Mouse (Mus musculus): ENCODE data around the gene Ntm. TPM values are rescaled to one million over a fixed set of nuclear protein-coding genes. Genes with fewer than 3 reads are reported as not detected.

Ntm gene
- polyA plus RNA-seq, 1 experiment: 95.1 TPM

- no peak for TF ChIP-seq POLR2A (IDR thresholded peaks at IDR 0.05; ENCODE audit: borderline replicate concordance, extremely low read depth, insufficient read depth, insufficient read length, poor library complexity, severe bottlenecking)
- no peak for TF ChIP-seq CTCF (IDR thresholded peaks at IDR 0.05; ENCODE audit: borderline replicate concordance, extremely low read depth, insufficient read depth, insufficient read length)
- peak; percentile 89 for DNase-seq (ENCODE audit: low read depth)
Measured at GRCm38 (mm10) chr9:29514588-29515356, 448.2 kb downstream of the Ntm start.

- TF ChIP-seq CTCF (IDR thresholded peaks at IDR 0.05; ENCODE audit: borderline replicate concordance, extremely low read depth, insufficient read depth, insufficient read length) (no peak), POLR2A (IDR thresholded peaks at IDR 0.05; ENCODE audit: borderline replicate concordance, extremely low read depth, insufficient read depth, insufficient read length, poor library complexity, severe bottlenecking) (no peak)
- DNase-seq (ENCODE audit: low read depth): no peak
Measured at GRCm38 (mm10) chr9:29496002-29496401, 466.9 kb downstream of the Ntm start.

- TF ChIP-seq POLR2A (IDR thresholded peaks at IDR 0.05; ENCODE audit: borderline replicate concordance, extremely low read depth, insufficient read depth, insufficient read length, poor library complexity, severe bottlenecking) (no peak), CTCF (IDR thresholded peaks at IDR 0.05; ENCODE audit: borderline replicate concordance, extremely low read depth, insufficient read depth, insufficient read length) (no peak)
- no peak for DNase-seq (ENCODE audit: low read depth)
Measured at GRCm38 (mm10) chr9:29482272-29482671, 480.7 kb downstream of the Ntm start.

GRCm38 (mm10) chr9:29479051-29479450 lies 483.9 kb downstream of the Ntm start:
- DNase-seq (ENCODE audit: low read depth): peak; percentile 26
- TF ChIP-seq POLR2A (IDR thresholded peaks at IDR 0.05; ENCODE audit: borderline replicate concordance, extremely low read depth, insufficient read depth, insufficient read length, poor library complexity, severe bottlenecking): no peak
- no peak for TF ChIP-seq CTCF (IDR thresholded peaks at IDR 0.05; ENCODE audit: borderline replicate concordance, extremely low read depth, insufficient read depth, insufficient read length)

GRCm38 (mm10) chr9:29477219-29477618 lies 485.7 kb downstream of the Ntm start:
- no peak for TF ChIP-seq POLR2A (IDR thresholded peaks at IDR 0.05; ENCODE audit: borderline replicate concordance, extremely low read depth, insufficient read depth, insufficient read length, poor library complexity, severe bottlenecking)
- no peak for TF ChIP-seq CTCF (IDR thresholded peaks at IDR 0.05; ENCODE audit: borderline replicate concordance, extremely low read depth, insufficient read depth, insufficient read length)
- DNase-seq (ENCODE audit: low read depth): peak; percentile 74

- no peak for TF ChIP-seq CTCF (IDR thresholded peaks at IDR 0.05; ENCODE audit: borderline replicate concordance, extremely low read depth, insufficient read depth, insufficient read length)
- no peak for TF ChIP-seq POLR2A (IDR thresholded peaks at IDR 0.05; ENCODE audit: borderline replicate concordance, extremely low read depth, insufficient read depth, insufficient read length, poor library complexity, severe bottlenecking)
- no peak for DNase-seq (ENCODE audit: low read depth)
Measured at GRCm38 (mm10) chr9:29473418-29473817, 489.5 kb downstream of the Ntm start.

GRCm38 (mm10) chr9:29472226-29472625 lies 490.7 kb downstream of the Ntm start:
- DNase-seq (ENCODE audit: low read depth): no peak
- TF ChIP-seq CTCF (IDR thresholded peaks at IDR 0.05; ENCODE audit: borderline replicate concordance, extremely low read depth, insufficient read depth, insufficient read length) (no peak), POLR2A (IDR thresholded peaks at IDR 0.05; ENCODE audit: borderline replicate concordance, extremely low read depth, insufficient read depth, insufficient read length, poor library complexity, severe bottlenecking) (no peak)

GRCm38 (mm10) chr9:29464756-29465155 lies 498.2 kb downstream of the Ntm start:
- DNase-seq (ENCODE audit: low read depth): peak; percentile 51

GRCm38 (mm10) chr9:29462970-29463593 lies 499.9 kb downstream of the Ntm start:
- DNase-seq (ENCODE audit: low read depth): peak; percentile 23
- TF ChIP-seq POLR2A (IDR thresholded peaks at IDR 0.05; ENCODE audit: borderline replicate concordance, extremely low read depth, insufficient read depth, insufficient read length, poor library complexity, severe bottlenecking): no peak
- no peak for TF ChIP-seq CTCF (IDR thresholded peaks at IDR 0.05; ENCODE audit: borderline replicate concordance, extremely low read depth, insufficient read depth, insufficient read length)

More at GRCm38 (mm10) chr9:29464756-29465155, 498.2 kb downstream of the Ntm start:
- TF ChIP-seq CTCF (IDR thresholded peaks at IDR 0.05; ENCODE audit: borderline replicate concordance, extremely low read depth, insufficient read depth, insufficient read length) (no peak), POLR2A (IDR thresholded peaks at IDR 0.05; ENCODE audit: borderline replicate concordance, extremely low read depth, insufficient read depth, insufficient read length, poor library complexity, severe bottlenecking) (no peak)

- no peak for TF ChIP-seq POLR2A (IDR thresholded peaks at IDR 0.05; ENCODE audit: borderline replicate concordance, extremely low read depth, insufficient read depth, insufficient read length, poor library complexity, severe bottlenecking)
- TF ChIP-seq CTCF (IDR thresholded peaks at IDR 0.05; ENCODE audit: borderline replicate concordance, extremely low read depth, insufficient read depth, insufficient read length): peak; percentile 91
- DNase-seq (ENCODE audit: low read depth): peak; percentile 91
Measured at GRCm38 (mm10) chr9:29457976-29458572, 504.9 kb downstream of the Ntm start.

- no peak for TF ChIP-seq CTCF (IDR thresholded peaks at IDR 0.05; ENCODE audit: borderline replicate concordance, extremely low read depth, insufficient read depth, insufficient read length)
- no peak for TF ChIP-seq POLR2A (IDR thresholded peaks at IDR 0.05; ENCODE audit: borderline replicate concordance, extremely low read depth, insufficient read depth, insufficient read length, poor library complexity, severe bottlenecking)
Measured at GRCm38 (mm10) chr9:29456014-29456413, 506.9 kb downstream of the Ntm start.

More at GRCm38 (mm10) chr9:29456014-29456413, 506.9 kb downstream of the Ntm start:
- no peak for DNase-seq (ENCODE audit: low read depth)
